Comparison of ENCODE assay signal across 9 mouse cellular contexts in genomic region chr9:63108580-63108979, GRCm38 (mm10). TPM values are rescaled to one million over a fixed set of nuclear protein-coding genes. Genes with fewer than 3 reads are reported as not detected.
DNase-seq lines count a peak whose midpoint lies in the region; ATAC-seq lines count a peak whose summit lies in the region.
"Had no signal": no experiment of that assay in that cellular context is flagged by ENCODE, and none has a peak within 500 bp of the region (broad histone marks: within the 10 kb centered on the region; RNA-seq: fewer than 3 reads in every experiment).

No protein-coding gene starts in this region.

- peak overlapping the region; percentile 96 for H3K27ac ChIP-seq in heart, embryonic 12.5 days (ENCODE audit: poor library complexity, severe bottlenecking)
- peak overlapping the region; percentile 98 for H3K27ac ChIP-seq in kidney, embryonic 16.5 days (ENCODE audit: low read length)

- WGBS in heart, embryonic 12.5 days, result 27% methylated on average over 4 of the region's 4 CpGs
- WGBS in kidney, embryonic 16.5 days, result 29% methylated on average over 4 of the region's 4 CpGs

- peak overlapping the region; percentile 69 for H3K9ac ChIP-seq in heart, embryonic 12.5 days
- peak overlapping the region; percentile 81 for H3K9ac ChIP-seq in kidney, embryonic 16.5 days (replicated peaks; ENCODE audit: low read length)

- H3K4me2 ChIP-seq in heart, embryonic 12.5 days, result peak overlapping the region; percentile 61
- H3K4me2 ChIP-seq in kidney, embryonic 16.5 days (replicated peaks; ENCODE audit: low read depth, low read length), result peak overlapping the region; percentile 69

- DNase-seq in adrenal gland, adult 2 months, result peak; percentile 8
- DNase-seq in adrenal gland, postnatal 25 days, result no peak
- peak; percentile 67 for DNase-seq in adipocyte (ENCODE audit: low spot score)
- DNase-seq in lung, postnatal 14 days, result peak; percentile 49
- no peak for DNase-seq in urinary bladder, adult 2 months (ENCODE audit: low spot score)

- H3K4me1 ChIP-seq in heart, embryonic 12.5 days (replicated peaks), result peaks cover 20% of the 10 kb centered on the region
- peaks cover 25% of the 10 kb centered on the region for H3K4me1 ChIP-seq in kidney, embryonic 16.5 days (ENCODE audit: insufficient read depth, low read length)

- ATAC-seq in heart, embryonic 12.5 days (ENCODE audit: insufficient number of reproducible peaks, low FRiP score), result peak; percentile 65; the same call in 1 of the 2 replicates
- ATAC-seq in kidney, embryonic 16.5 days (ENCODE audit: low FRiP score, low TSS enrichment), result peak; percentile 39
- no peak for ATAC-seq in inflammation-experienced regulatory T-cells, adult 6 months

- H3K36me3 ChIP-seq in heart, embryonic 12.5 days, result 0 out of 2 replicates have a peak, but pooled peaks cover 3% of the 10 kb centered on the region
- no peaks in the 10 kb centered on the region for H3K36me3 ChIP-seq in kidney, embryonic 16.5 days (ENCODE audit: insufficient read depth, low read length)

- peak overlapping the region; percentile 56 for H3K4me3 ChIP-seq in heart, embryonic 12.5 days
- peak overlapping the region; percentile 64 for H3K4me3 ChIP-seq in kidney, embryonic 16.5 days (ENCODE audit: low read length)

- no peaks in the 10 kb centered on the region for H3K9me3 ChIP-seq in heart, embryonic 12.5 days (replicated peaks)
- H3K9me3 ChIP-seq in kidney, embryonic 16.5 days (ENCODE audit: low read length), result no peaks in the 10 kb centered on the region

- no peaks in the 10 kb centered on the region for H3K27me3 ChIP-seq in heart, embryonic 12.5 days (replicated peaks)
- no peaks in the 10 kb centered on the region for H3K27me3 ChIP-seq in kidney, embryonic 16.5 days (ENCODE audit: insufficient read depth, low read length)

RNA-seq across cellular contexts. Expression of gene Skor1, which starts 40.2 kb away (rescaled TPM):
- total RNA-seq in adrenal gland, adult 2 months (2021), result under 1 TPM in 1 of 2 experiments, not detected in 1; 0.14 TPM
- polyA plus RNA-seq in adrenal gland, adult 2 months (2012; rRNA removed), result 0.04 and 0.11 TPM in 2 replicates
- 0.12 TPM in 1 of 2 replicates, not detected in the other for total RNA-seq in adrenal gland, postnatal 25 days (2021)
- polyA plus RNA-seq in heart, embryonic 12.5 days (2016; fragmentation: Nextera tagmentation; extraction: Ambion mirVana), result not detected in 2 replicates
- not detected in 2 replicates for polyA plus RNA-seq in kidney, embryonic 16.5 days (2015; fragmentation: Nextera tagmentation; extraction: Ambion mirVana)
- polyA plus RNA-seq in inflammation-experienced regulatory T-cells, adult 6 months (2017; shearing (Covaris generic)), result not detected
- polyA plus RNA-seq in urinary bladder, adult 2 months (2012; rRNA removed), result 0.06 and 0.07 TPM in 2 replicates
- total RNA-seq: common myeloid progenitor, adult 5-6 weeks had no signal

Comparison
In these comparisons a context has a peak if more than half of its experiments do, and no peak if none do; other contexts are left out.
1. DNase-seq: peak in adrenal gland, adult 2 months (single experiment), adipocyte (single experiment) and lung, postnatal 14 days (single experiment); none in adrenal gland, postnatal 25 days (single experiment) and urinary bladder, adult 2 months (single experiment).